Mouse (Mus musculus) spleen, adult 2 months (tissue): ENCODE measurements around the gene March6.

Experiments
- CTCF ChIP-seq: fragments of 200-500 bp; IDR thresholded peaks from 2 replicates; pipeline ENCODE4 v1.5.1; 2011; ENCODE audit warnings: mild to moderate bottlenecking, inconsistent platforms; ENCODE audit not compliant: insufficient read depth, insufficient read length, insufficient replicate concordance; ENCODE audit errors: extremely low read depth
- POLR2A ChIP-seq: fragments of 200-500 bp; IDR thresholded peaks from 2 replicates; pipeline ENCODE4 v1.6.1; 2011; ENCODE audit warnings: low read depth, low read length, inconsistent platforms

GRCm38 (mm10) chr15:31571906-31572722 is 41.3 kb upstream of the March6 start:
- TF ChIP-seq POLR2A (no peak), CTCF (no peak)
